Comparison of ENCODE assay signal across 9 mouse cellular contexts in the genomic region with DNA sequence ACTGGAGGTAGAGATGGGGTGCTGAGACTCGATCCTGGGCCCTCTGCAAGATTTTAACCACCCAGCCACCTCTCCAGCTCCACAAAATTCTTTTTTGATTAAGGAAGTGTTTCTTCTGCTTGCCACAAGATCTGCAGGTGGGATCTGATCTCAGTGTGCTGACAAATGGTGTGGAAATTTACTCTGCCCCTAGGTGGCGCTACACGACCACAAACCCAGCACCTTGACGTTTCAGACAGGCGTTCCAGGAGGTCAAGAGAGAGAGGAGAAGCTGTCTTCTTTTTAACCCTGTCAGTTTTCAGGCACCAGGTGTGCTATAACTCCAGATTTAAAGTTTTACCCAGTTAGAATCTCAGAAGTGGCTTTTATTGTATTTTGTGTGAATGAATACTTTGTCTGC. TPM values are rescaled to one million over a fixed set of nuclear protein-coding genes. Genes with fewer than 3 reads are reported as not detected.
DNase-seq lines count a peak whose midpoint lies in the region; ATAC-seq and TF ChIP-seq lines count a peak whose summit lies in the region.
"Had no signal": no experiment of that assay in that cellular context is flagged by ENCODE, and none has a peak within 500 bp of the region (broad histone marks: within the 10 kb centered on the region; RNA-seq: fewer than 3 reads in every experiment).

No protein-coding gene starts in this region.

- TF ChIP-seq POLR2A in cerebellum, adult 2 months (IDR thresholded peaks at IDR 0.05; ENCODE audit: borderline replicate concordance, insufficient read depth, low read length), result no peak

- ATAC-seq in forebrain, embryonic 14.5 days, result no peak
- ATAC-seq in forebrain, embryonic 15.5 days (replicated peaks), result no peak
- ATAC-seq in megakaryocyte progenitor cell, adult 5-6 weeks (replicated peaks; ENCODE audit: poor library complexity), result peak; percentile 51

- peaks cover 2% of the 10 kb centered on the region; the same call in 1 of the 2 replicates for H3K27me3 ChIP-seq in forebrain, embryonic 14.5 days (replicated peaks; ENCODE audit: control insufficient read depth, insufficient read depth, low read length)
- peaks cover 7% of the 10 kb centered on the region; the same call in 1 of the 2 replicates for H3K27me3 ChIP-seq in forebrain, embryonic 15.5 days
- no peaks in the 10 kb centered on the region for H3K27me3 ChIP-seq in cerebellum, adult 2 months (ENCODE audit: control insufficient read depth, insufficient read depth, low read length)
- H3K27me3 ChIP-seq: lung, embryonic 15.5 days had no signal

- peak; percentile 80 for DNase-seq in forebrain, embryonic 14.5 days (ENCODE audit: low spot score)
- peak; percentile 82 for DNase-seq in ES-E14 (ENCODE audit: low read depth, low spot score)
- DNase-seq in cerebellum, adult 2 months, result peak; percentile 78 to 89
- DNase-seq in gastrocnemius, postnatal 25 days, result peak; percentile 49
- DNase-seq in layer of hippocampus, postnatal 14 days (ENCODE audit: low spot score in 2 of 2), result peak; percentile 75 to 86
- DNase-seq in spleen, postnatal 14 days (ENCODE audit: low spot score in 2 of 2), result peak; percentile 60 to 71

- no peaks in the 10 kb centered on the region for H3K36me3 ChIP-seq in forebrain, embryonic 14.5 days (ENCODE audit: control insufficient read depth, insufficient read depth, low read length)
- H3K36me3 ChIP-seq in forebrain, embryonic 15.5 days, result no peaks in the 10 kb centered on the region
- H3K36me3 ChIP-seq in ES-E14 (ENCODE audit: control insufficient read depth, insufficient read depth, low read length, poor library complexity, severe bottlenecking), result no peaks in the 10 kb centered on the region
- H3K36me3 ChIP-seq: lung, embryonic 15.5 days had no signal

- in situ Hi-C loops in ES-E14 (cut with MboI; ENCODE audit: low sequenced_read_pairs in 2 of 2, unreplicated experiment in 2 of 2), result no loop called here

- WGBS in forebrain, embryonic 14.5 days, result 3% methylated on average over 5 of the region's 5 CpGs
- WGBS in forebrain, embryonic 15.5 days, result 0% methylated on average over 5 of the region's 5 CpGs
- under 1% methylated on average over 5 of the region's 5 CpGs for WGBS in cerebellum, adult 2 months

- no peak overlapping the region for H3K4me2 ChIP-seq in forebrain, embryonic 14.5 days (ENCODE audit: low read length)
- no peak overlapping the region for H3K4me2 ChIP-seq in forebrain, embryonic 15.5 days (replicated peaks)
- H3K4me2 ChIP-seq: lung, embryonic 15.5 days had no signal

- no peak overlapping the region for H3K9ac ChIP-seq in forebrain, embryonic 14.5 days (ENCODE audit: low read length)
- H3K9ac ChIP-seq in forebrain, embryonic 15.5 days (replicated peaks), result no peak overlapping the region
- H3K9ac ChIP-seq in ES-E14 (ENCODE audit: insufficient read depth, low read depth, low read length, poor library complexity, severe bottlenecking), result no peak overlapping the region
- H3K9ac ChIP-seq: lung, embryonic 15.5 days had no signal

- 0 out of 2 replicates have a peak, but pooled peaks cover 4% of the 10 kb centered on the region for H3K4me1 ChIP-seq in forebrain, embryonic 14.5 days (ENCODE audit: control insufficient read depth, insufficient read depth, low read length)
- H3K4me1 ChIP-seq in forebrain, embryonic 15.5 days, result peaks cover 9% of the 10 kb centered on the region; the same call in 1 of the 2 replicates
- H3K4me1 ChIP-seq in ES-E14 (ENCODE audit: control insufficient read depth in 2 of 2, insufficient read depth in 2 of 2, low read length in 2 of 2, poor library complexity in 1 of 2), result peaks cover 0 to 6% of the 10 kb centered on the region in 2 experiments; a peak in 1 of 4 replicates
- H3K4me1 ChIP-seq in cerebellum, adult 2 months (ENCODE audit: control insufficient read depth, insufficient read depth, low read length), result peaks cover 2% of the 10 kb centered on the region; the same call in 1 of the 2 replicates

- H3K27ac ChIP-seq in forebrain, embryonic 14.5 days (ENCODE audit: low read depth, low read length), result no peak overlapping the region
- H3K27ac ChIP-seq in forebrain, embryonic 15.5 days (replicated peaks), result no peak overlapping the region
- H3K27ac ChIP-seq in ES-E14 (ENCODE audit: insufficient read depth, low read depth, low read length, poor library complexity, severe bottlenecking), result no peak overlapping the region
- H3K27ac ChIP-seq in cerebellum, adult 2 months (ENCODE audit: insufficient read depth, low read length), result no peak overlapping the region
- H3K27ac ChIP-seq: lung, embryonic 15.5 days had no signal

- H3K9me3 ChIP-seq in forebrain, embryonic 14.5 days (replicated peaks; ENCODE audit: control insufficient read depth, low read length), result no peaks in the 10 kb centered on the region
- H3K9me3 ChIP-seq in forebrain, embryonic 15.5 days, result no peaks in the 10 kb centered on the region
- no peaks in the 10 kb centered on the region for H3K9me3 ChIP-seq in ES-E14 (ENCODE audit: control insufficient read depth, insufficient read depth, low read depth, low read length)
- H3K9me3 ChIP-seq: lung, embryonic 15.5 days had no signal

- H3K4me3 ChIP-seq in forebrain, embryonic 14.5 days (ENCODE audit: low read depth, low read length), result no peak overlapping the region
- no peak overlapping the region for H3K4me3 ChIP-seq in forebrain, embryonic 15.5 days
- H3K4me3 ChIP-seq in ES-E14 (ENCODE audit: insufficient read depth in 1 of 2, low read depth in 1 of 2, low read length in 2 of 2, poor library complexity in 1 of 2, severe bottlenecking in 1 of 2), result no peak overlapping the region
- no peak overlapping the region for H3K4me3 ChIP-seq in cerebellum, adult 2 months (replicated peaks; ENCODE audit: insufficient read depth, low read depth, low read length)
- H3K4me3 ChIP-seq: lung, embryonic 15.5 days had no signal

- TF ChIP-seq CTCF in cerebellum, adult 2 months (IDR thresholded peaks at IDR 0.05; ENCODE audit: borderline replicate concordance, insufficient read depth, low read depth, low read length), result peak; percentile 98

TF ChIP-seq in ES-E14, 5 proteins besides CTCF, POLR2A, EP300 and RAD21:
- TF ChIP-seq ZC3H11A (IDR thresholded peaks at IDR 0.05; ENCODE audit: borderline replicate concordance, low read depth, low read length) (peak; percentile 69), CHD2 (IDR thresholded peaks at IDR 0.05; ENCODE audit: low read depth, low read length) (no peak)

RNA-seq across cellular contexts. Expression of a gene that starts 4.9 kb away (rescaled TPM):
- 168 and 208 TPM in 2 replicates for polyA plus RNA-seq in forebrain, embryonic 14.5 days (2014; fragmentation: Nextera tagmentation; extraction: Ambion mirVana)
- 210 and 219 TPM in 2 replicates for polyA plus RNA-seq in forebrain, embryonic 15.5 days (2015; fragmentation: Nextera tagmentation; extraction: Ambion mirVana)
- 38.8 and 51.9 TPM in 2 replicates for total RNA-seq in ES-E14 (2012; rRNA removed)
- 508 and 523 TPM in 2 replicates for polyA plus RNA-seq in cerebellum, adult 2 months (2012; rRNA removed)
- 10 to 100 TPM; 15.4 to 19.1 TPM for total RNA-seq in gastrocnemius, postnatal 25 days (2021)
- 100 to 1,000 TPM; 352 to 388 TPM for total RNA-seq in layer of hippocampus, postnatal 14 days (2021)
- 75.9 and 76.7 TPM in 2 replicates for total RNA-seq in megakaryocyte progenitor cell, adult 5-6 weeks (2015)
- 72.6 and 79.3 TPM in 2 replicates for total RNA-seq in megakaryocyte progenitor cell, adult 5-6 weeks (2017)

RNA-seq across cellular contexts. Expression of a gene that starts 14.4 kb away (rescaled TPM):
- polyA plus RNA-seq in forebrain, embryonic 14.5 days (2014; fragmentation: Nextera tagmentation; extraction: Ambion mirVana), result not detected in 2 replicates
- not detected in 2 replicates for polyA plus RNA-seq in forebrain, embryonic 15.5 days (2015; fragmentation: Nextera tagmentation; extraction: Ambion mirVana)
- total RNA-seq in ES-E14 (2012; rRNA removed), result 0.32 and 0.58 TPM in 2 replicates
- not detected in 2 replicates for polyA plus RNA-seq in cerebellum, adult 2 months (2012; rRNA removed)
- total RNA-seq in gastrocnemius, postnatal 25 days (2021), result not detected
- total RNA-seq in layer of hippocampus, postnatal 14 days (2021), result not detected
- total RNA-seq in megakaryocyte progenitor cell, adult 5-6 weeks (2015), result not detected in 2 replicates
- not detected in 2 replicates for total RNA-seq in megakaryocyte progenitor cell, adult 5-6 weeks (2017)

RNA-seq across cellular contexts. Expression of a gene that starts 20.9 kb away (rescaled TPM):
- 0.19 TPM in 1 of 2 replicates, not detected in the other for polyA plus RNA-seq in forebrain, embryonic 14.5 days (2014; fragmentation: Nextera tagmentation; extraction: Ambion mirVana)
- 0.09 and 0.10 TPM in 2 replicates for polyA plus RNA-seq in forebrain, embryonic 15.5 days (2015; fragmentation: Nextera tagmentation; extraction: Ambion mirVana)
- 5.6 and 6.6 TPM in 2 replicates for total RNA-seq in ES-E14 (2012; rRNA removed)
- 7.1 and 8.3 TPM in 2 replicates for polyA plus RNA-seq in cerebellum, adult 2 months (2012; rRNA removed)
- under 1 TPM; 0.23 to 0.38 TPM for total RNA-seq in gastrocnemius, postnatal 25 days (2021)
- total RNA-seq in layer of hippocampus, postnatal 14 days (2021), result under 1 TPM; 0.57 to 0.94 TPM
- 1.1 and 1.3 TPM in 2 replicates for total RNA-seq in megakaryocyte progenitor cell, adult 5-6 weeks (2015)
- 0.91 TPM in 1 of 2 replicates, not detected in the other for total RNA-seq in megakaryocyte progenitor cell, adult 5-6 weeks (2017)

RNA-seq across cellular contexts. Expression of a gene that starts 57.3 kb away (rescaled TPM):
- 0.62 and 1.3 TPM in 2 replicates for polyA plus RNA-seq in forebrain, embryonic 14.5 days (2014; fragmentation: Nextera tagmentation; extraction: Ambion mirVana)
- polyA plus RNA-seq in forebrain, embryonic 15.5 days (2015; fragmentation: Nextera tagmentation; extraction: Ambion mirVana), result 0.53 and 1.0 TPM in 2 replicates
- total RNA-seq in ES-E14 (2012; rRNA removed), result 3.8 and 5.7 TPM in 2 replicates
- polyA plus RNA-seq in cerebellum, adult 2 months (2012; rRNA removed), result 1.2 and 1.4 TPM in 2 replicates
- total RNA-seq in gastrocnemius, postnatal 25 days (2021), result 1 to 10 TPM; 1.2 TPM
- 10 to 100 TPM; 17.7 to 25.6 TPM for total RNA-seq in layer of hippocampus, postnatal 14 days (2021)
- total RNA-seq in megakaryocyte progenitor cell, adult 5-6 weeks (2015), result 1.5 TPM in 1 of 2 replicates, not detected in the other
- 0.10 TPM in 1 of 2 replicates, not detected in the other for total RNA-seq in megakaryocyte progenitor cell, adult 5-6 weeks (2017)
